Mouse (Mus musculus) MEL (cell line): ENCODE measurements around the gene Kif11. TPM values are rescaled to one million over a fixed set of nuclear protein-coding genes. Genes with fewer than 3 reads are reported as not detected.
A peak's percentile ranks its signal among the peaks of the same experiment; 100 is the strongest.

ENCODE experiments used
- DNase-seq: peaks from one replicate; pipeline ENCODE4 v3.0.0; 2011; ENCODE audit warnings: low read depth, low spot score
- H3K27ac ChIP-seq: 2 replicates; pipeline ENCODE4 v1.5.1; 2012; ENCODE audit warnings: low read depth, mild to moderate bottlenecking, control low read depth, low read length, moderate library complexity; ENCODE audit not compliant: control insufficient read depth
- H3K27me3 ChIP-seq, 2 experiments: fragments of 150-350 bp in 1 of 2; sonication (generic) in 1 of 2; 2 replicates each; pipeline ENCODE4 v1.6.1; 2012; ENCODE audit warnings: low read length in 2 of 2, mild to moderate bottlenecking in 2 of 2, improper control_type of control experiment in 1 of 2, moderate library complexity in 1 of 2; ENCODE audit not compliant: insufficient read depth in 2 of 2, control insufficient read depth in 1 of 2
- H3K36me3 ChIP-seq, 2 experiments: 2 replicates each; pipeline ENCODE4 v1.6.1; 2012 to 2014; ENCODE audit warnings: low read length in 2 of 2, improper control_type of control experiment in 1 of 2, inconsistent platforms in 1 of 2, mild to moderate bottlenecking in 1 of 2; ENCODE audit not compliant: insufficient read depth in 2 of 2, control insufficient read depth in 1 of 2
- H3K4me1 ChIP-seq, 2 experiments: fragments of 150-350 bp in 1 of 2; sonication (generic) in 1 of 2; 2 replicates each; pipeline ENCODE4 v1.6.1; 2012; ENCODE audit warnings: low read length in 2 of 2, improper control_type of control experiment in 1 of 2, mild to moderate bottlenecking in 1 of 2; ENCODE audit not compliant: insufficient read depth in 2 of 2, control insufficient read depth in 1 of 2
- H3K4me3 ChIP-seq, 2 experiments: fragments of 150-350 bp in 1 of 2; sonication (generic) in 1 of 2; 2 replicates each; pipeline ENCODE4 v1.5.1; 2012; ENCODE audit warnings: low read depth in 2 of 2, low read length in 2 of 2, mild to moderate bottlenecking in 2 of 2, moderate library complexity in 2 of 2, control low read depth in 1 of 2, improper control_type of control experiment in 1 of 2; ENCODE audit not compliant: control insufficient read depth in 1 of 2, insufficient read depth in 1 of 2
- H3K79me2 ChIP-seq: 2 replicates; pipeline ENCODE4 v1.6.1; 2012; ENCODE audit warnings: mild to moderate bottlenecking, low read length, moderate library complexity; ENCODE audit not compliant: control insufficient read depth, poor library complexity, insufficient read depth
- H3K9ac ChIP-seq: 2 replicates; pipeline ENCODE4 v1.6.1; 2012; ENCODE audit warnings: low read depth, mild to moderate bottlenecking, control low read depth, low read length, moderate library complexity; ENCODE audit not compliant: control insufficient read depth, poor library complexity, severe bottlenecking
- H3K9me3 ChIP-seq: fragments of 150-350 bp; sonication (generic); replicated peaks from 2 replicates; pipeline ENCODE4 v1.6.1; 2012; ENCODE audit warnings: mild to moderate bottlenecking, low read length, improper control_type of control experiment, moderate library complexity; ENCODE audit not compliant: insufficient read depth
- BHLHE40 ChIP-seq: IDR thresholded peaks from 2 replicates; pipeline ENCODE4 v1.6.1; 2012; ENCODE audit warnings: low read depth, mild to moderate bottlenecking, inconsistent platforms, low read length, improper control_type of control experiment, borderline replicate concordance
- CHD2 ChIP-seq: IDR thresholded peaks from 2 replicates; pipeline ENCODE4 v1.6.1; 2011; ENCODE audit warnings: low read length, improper control_type of control experiment
- E2F4 ChIP-seq: IDR thresholded peaks from 2 replicates; pipeline ENCODE4 v1.6.1; 2011; ENCODE audit warnings: low read depth, low read length, improper control_type of control experiment, borderline replicate concordance
- ELF1 ChIP-seq: IDR thresholded peaks from 2 replicates; pipeline ENCODE4 v1.6.1; 2014; ENCODE audit warnings: low read depth, mild to moderate bottlenecking, inconsistent platforms, low read length, improper control_type of control experiment, moderate library complexity
- EP300 ChIP-seq, 2 experiments: IDR thresholded peaks; 2 replicates each; pipeline ENCODE4 v1.6.1; 2011; ENCODE audit warnings: improper control_type of control experiment in 2 of 2, low read length in 2 of 2, low read depth in 1 of 2, mild to moderate bottlenecking in 1 of 2
- GABPA ChIP-seq: IDR thresholded peaks from 2 replicates; pipeline ENCODE4 v1.6.1; 2012; ENCODE audit warnings: low read depth, mild to moderate bottlenecking, inconsistent platforms, low read length, improper control_type of control experiment, moderate library complexity
- HCFC1 ChIP-seq: IDR thresholded peaks from 2 replicates; pipeline ENCODE4 v1.6.1; 2012; ENCODE audit warnings: low read depth, mild to moderate bottlenecking, inconsistent platforms, low read length, improper control_type of control experiment, moderate library complexity
- JUND ChIP-seq: IDR thresholded peaks from 2 replicates; pipeline ENCODE4 v1.6.1; 2011; ENCODE audit warnings: low read depth, mild to moderate bottlenecking, improper control_type of control experiment, low read length
- KAT2A ChIP-seq: conservative IDR thresholded peaks from 2 replicates; pipeline ENCODE4 v1.6.1; 2012; ENCODE audit warnings: low read depth, low read length, improper control_type of control experiment, inconsistent platforms
- MAFK ChIP-seq: IDR thresholded peaks from 2 replicates; pipeline ENCODE4 v1.6.1; 2011; ENCODE audit warnings: low read depth, mild to moderate bottlenecking, low read length, improper control_type of control experiment, borderline replicate concordance
- MAX ChIP-seq: IDR thresholded peaks from 2 replicates; pipeline ENCODE4 v1.6.1; 2011; ENCODE audit warnings: low read length, improper control_type of control experiment
- MXI1 ChIP-seq: IDR thresholded peaks from 2 replicates; pipeline ENCODE4 v1.6.1; 2011; ENCODE audit warnings: mild to moderate bottlenecking, low read depth, low read length, improper control_type of control experiment
- MYB ChIP-seq: IDR thresholded peaks from 2 replicates; pipeline ENCODE4 v1.6.1; 2011; ENCODE audit warnings: mild to moderate bottlenecking, low read depth, low read length, improper control_type of control experiment
- MYC ChIP-seq: IDR thresholded peaks from 2 replicates; pipeline ENCODE4 v1.6.1; 2011; ENCODE audit warnings: low read depth, mild to moderate bottlenecking, low read length, improper control_type of control experiment, moderate library complexity
- NELFE ChIP-seq: IDR thresholded peaks from 2 replicates; pipeline ENCODE4 v1.6.1; 2011; ENCODE audit warnings: low read depth, low read length, improper control_type of control experiment
- POLR2A ChIP-seq, 2 experiments: IDR thresholded peaks; 2 replicates each; pipeline ENCODE4 v1.6.1; 2011 to 2012; ENCODE audit warnings: low read length in 2 of 2, mild to moderate bottlenecking in 2 of 2, control low read depth in 1 of 2, improper control_type of control experiment in 1 of 2, low read depth in 1 of 2, moderate library complexity in 1 of 2; ENCODE audit not compliant: control insufficient read depth in 1 of 2, insufficient read depth in 1 of 2, poor library complexity in 1 of 2
- POLR2AphosphoS2 ChIP-seq: IDR thresholded peaks from 2 replicates; pipeline ENCODE4 v1.6.1; 2011; ENCODE audit warnings: low read length, improper control_type of control experiment
- POLR2AphosphoS5 ChIP-seq: IDR thresholded peaks from 2 replicates; pipeline ENCODE4 v1.6.1; 2012; ENCODE audit warnings: low read depth, borderline replicate concordance, mild to moderate bottlenecking, inconsistent platforms, low read length, moderate library complexity, mixed read lengths
- SIN3A ChIP-seq: IDR thresholded peaks from 2 replicates; pipeline ENCODE4 v1.6.1; 2012; ENCODE audit warnings: low read length, improper control_type of control experiment, inconsistent platforms
- TBP ChIP-seq: IDR thresholded peaks from 2 replicates; pipeline ENCODE4 v1.8.0; 2011; ENCODE audit warnings: low read depth, low read length, improper control_type of control experiment
- TCF12 ChIP-seq: IDR thresholded peaks from 2 replicates; pipeline ENCODE4 v1.6.1; 2014; ENCODE audit warnings: low read depth, mild to moderate bottlenecking, inconsistent platforms, low read length, improper control_type of control experiment, moderate library complexity
- USF1 ChIP-seq: IDR thresholded peaks from 2 replicates; pipeline ENCODE4 v1.6.1; 2014; ENCODE audit warnings: low read depth, mild to moderate bottlenecking, inconsistent platforms, low read length, improper control_type of control experiment, moderate library complexity
- ZKSCAN1 ChIP-seq: IDR thresholded peaks from 2 replicates; pipeline ENCODE4 v1.6.1; 2012; ENCODE audit warnings: low read depth, mild to moderate bottlenecking, inconsistent platforms, low read length, improper control_type of control experiment, moderate library complexity
- ZMIZ1 ChIP-seq: IDR thresholded peaks from 2 replicates; pipeline ENCODE4 v1.6.1; 2012; ENCODE audit warnings: low read depth, mild to moderate bottlenecking, inconsistent platforms, low read length, improper control_type of control experiment, moderate library complexity
- polyA plus RNA-seq, 2 experiments: library from polyadenylated mRNA; stranded (reverse) in 1 of 2; unstranded in 1 of 2; fragments of >175 nt in 1 of 2; fragments of >200 nt in 1 of 2; gene quantifications; 2 replicates each; pipeline versions ENCODE4 v1.2.1 to v1.2.4; 2012; ENCODE audit warnings: low replicate concordance in 2 of 2, low read depth in 1 of 2; ENCODE audit not compliant: insufficient read length in 2 of 2, insufficient read depth in 1 of 2, missing spikeins in 1 of 2
- total RNA-seq: library from RNA; depleted of rRNA; stranded (reverse); fragments of 300-350 nt; gene quantifications from 2 replicates; pipeline ENCODE4 v1.2.3, GENCODE M21; 2012; rRNA removed

Kif11 gene
- total RNA-seq: 50.5 and 62.6 TPM in 2 replicates
- polyA plus RNA-seq: 10 to 100 TPM; 44.8 to 50.1 TPM

DNA sequence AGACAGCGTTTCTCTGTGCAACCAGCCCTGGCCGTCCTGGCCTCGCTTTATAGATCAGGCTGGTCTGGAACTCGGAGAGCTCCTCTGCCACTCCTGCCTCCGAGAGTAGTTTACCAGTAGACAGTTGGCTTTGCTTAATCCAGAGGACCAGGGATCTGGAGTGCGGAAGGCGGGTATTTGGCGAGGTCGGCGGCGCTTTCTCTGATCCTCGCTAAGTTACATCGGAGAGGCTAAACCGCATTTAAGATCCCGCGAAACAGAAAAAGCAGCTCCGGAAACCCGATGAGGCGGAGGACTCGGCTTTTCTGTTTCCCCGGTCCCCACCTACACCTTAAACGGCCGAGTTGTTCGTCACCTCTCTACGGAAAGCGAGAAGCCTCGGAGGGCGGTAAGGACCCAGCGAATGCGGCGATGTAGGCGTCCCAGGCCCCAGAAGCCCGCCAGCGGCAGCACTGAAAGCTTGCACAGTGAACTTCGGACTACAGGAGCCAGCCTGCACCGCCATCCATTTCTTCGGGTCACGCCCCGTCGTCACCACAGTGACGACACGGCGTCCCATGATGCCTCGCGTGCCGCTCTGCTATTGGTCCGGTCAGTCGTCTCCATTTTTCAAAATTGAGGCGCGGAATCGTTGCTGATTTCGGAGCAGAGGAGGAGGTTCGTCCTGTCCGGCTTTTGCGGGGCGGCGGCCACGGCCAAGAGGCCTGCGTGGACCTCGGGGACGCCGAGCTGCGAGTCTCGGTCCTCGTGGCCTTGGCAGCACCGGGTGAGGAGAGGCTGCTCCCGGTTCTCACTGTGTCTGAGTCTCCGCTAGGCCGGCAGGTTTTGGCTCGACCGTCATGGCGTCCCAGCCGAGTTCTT is at the start of gene Kif11:
Gene Kif11 (plus strand): TSS at position 649 of the 861 bp plus-strand sequence.
- peaks cover 2 to 17% of the 10 kb centered on the region in 2 experiments; a peak in 3 of 4 replicates for H3K4me1 ChIP-seq
- peak within 1 kb of the TSS; percentile 86 to 87 for H3K4me3 ChIP-seq
- no peaks in the 10 kb centered on the region for H3K27me3 ChIP-seq
- TF ChIP-seq ELF1 (0 out of 2 replicates have a peak, but pooled peaks have one; percentile 19), MYB (no peak), MXI1 (peak; percentile 51; the same call in 1 of the 2 replicates), SIN3A (peak; percentile 94), GABPA (no peak), EP300 (IDR thresholded peaks at IDR 0.05; ENCODE audit: low read depth in 1 of 2, low read length in 2 of 2) (0 out of 4 replicates have a peak, but pooled peaks of 1 of the 2 experiments have one; percentile 9), TCF12 (peak; percentile 56), JUND (no peak), BHLHE40 (no peak), MAFK (no peak), NELFE (peak; percentile 93), ZKSCAN1 (no peak), MYC (peak; percentile 68; the same call in 1 of the 2 replicates), CHD2 (no peak), HCFC1 (peak; percentile 93), ZMIZ1 (peak; percentile 89), KAT2A (peak; percentile 78), POLR2A (IDR thresholded peaks at IDR 0.05; ENCODE audit: control insufficient read depth in 1 of 2, insufficient read depth in 1 of 2, low read depth in 1 of 2, low read length in 2 of 2, poor library complexity in 1 of 2) (peak; percentile 74 to 91; a peak in 3 of 4 replicates), USF1 (peak; percentile 68), MAX (peak; percentile 41), POLR2AphosphoS2 (peak; percentile 84), POLR2AphosphoS5 (peak; percentile 66; the same call in 1 of the 2 replicates), E2F4 (peak; percentile 84; the same call in 1 of the 2 replicates), TBP (peak; percentile 82)
- H3K36me3 ChIP-seq: peaks cover 4 to 31% of the 10 kb centered on the region in 2 experiments
- peak within 1 kb of the TSS; percentile 92 for H3K9ac ChIP-seq
- DNase-seq: peak; percentile 96
- H3K79me2 ChIP-seq: peaks cover 46% of the 10 kb centered on the region
- H3K9me3 ChIP-seq: no peaks in the 10 kb centered on the region
- H3K27ac ChIP-seq: peak within 1 kb of the TSS; percentile 86
